ENCODE assay signal across 19 mouse cellular contexts in the genomic region with DNA sequence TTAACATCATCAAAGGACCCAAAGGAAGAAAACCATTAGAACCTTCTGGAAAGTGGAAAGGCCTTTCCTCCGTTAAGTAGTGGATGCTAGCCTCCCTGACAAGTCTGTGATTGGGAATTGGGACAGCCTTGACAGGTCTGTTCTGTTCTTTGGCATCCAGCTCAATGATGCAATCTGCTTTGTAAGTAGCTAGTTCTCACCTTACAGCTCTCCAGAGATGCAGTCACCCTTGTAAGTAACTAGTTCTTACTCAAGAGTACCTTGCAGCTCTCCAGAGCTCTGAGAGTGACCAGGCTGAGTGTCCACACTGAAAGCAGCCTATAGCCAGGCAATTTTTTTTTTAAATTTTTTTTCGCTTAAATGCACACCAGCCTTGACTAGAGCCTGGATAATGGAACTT.
"Had no signal": no experiment of that assay in that cellular context is flagged by ENCODE, and none has a peak within 500 bp of the region (broad histone marks: within the 10 kb centered on the region; RNA-seq: fewer than 3 reads in every experiment).

No protein-coding gene starts in this region.

- ATAC-seq: liver, embryonic 12.5 days had no signal

- H3K9me3 ChIP-seq: liver, embryonic 12.5 days; liver, embryonic 15.5 days; neural tube, embryonic 13.5 days had no signal

- H3K27me3 ChIP-seq: liver, embryonic 12.5 days; liver, embryonic 15.5 days; neural tube, embryonic 13.5 days had no signal

- H3K4me1 ChIP-seq: liver, embryonic 12.5 days; liver, embryonic 15.5 days had no signal

- DNase-seq: kidney, adult 11 months; kidney, adult 8-10 months; kidney, postnatal 14 days; kidney, postnatal 4 days; left cerebral cortex, postnatal 4 days; liver; lung, embryonic 14.5 days; lung, postnatal 10 days; lung, postnatal 4 days; midbrain, embryonic 14.5 days; retina, postnatal 1 day; right cerebral cortex, postnatal 25 days; spleen, adult 18-20 months; thymus, adult 18-20 months; thymus, postnatal 36 days had no signal

- H3K9ac ChIP-seq: liver, embryonic 12.5 days; liver, embryonic 15.5 days; lung, embryonic 14.5 days; neural tube, embryonic 13.5 days had no signal

- H3K4me3 ChIP-seq: liver, embryonic 12.5 days; liver, embryonic 15.5 days; neural tube, embryonic 13.5 days had no signal

- H3K27ac ChIP-seq: liver, embryonic 12.5 days; liver, embryonic 15.5 days; neural tube, embryonic 13.5 days had no signal

- H3K36me3 ChIP-seq: liver, embryonic 12.5 days; liver, embryonic 15.5 days; neural tube, embryonic 13.5 days had no signal

- H3K4me2 ChIP-seq: liver, embryonic 12.5 days; liver, embryonic 15.5 days; lung, embryonic 14.5 days; midbrain, embryonic 11.5 days; neural tube, embryonic 13.5 days had no signal
